24 mouse cellular contexts compared by ENCODE assay signal in genomic region chr3:92870116-92870515, GRCm38 (mm10). TPM values are rescaled to one million over a fixed set of nuclear protein-coding genes. Genes with fewer than 3 reads are reported as not detected.
"Had no signal": no experiment of that assay in that cellular context is flagged by ENCODE, and none has a peak within 500 bp of the region (broad histone marks: within the 10 kb centered on the region; RNA-seq: fewer than 3 reads in every experiment).

Gene 2310050C09Rik (minus strand): TSS chr3:92870216.

- H3K9ac ChIP-seq: neural tube, embryonic 12.5 days; neural tube, embryonic 13.5 days; neural tube, embryonic 15.5 days; stomach, embryonic 15.5 days had no signal

- H3K36me3 ChIP-seq: neural tube, embryonic 12.5 days; neural tube, embryonic 13.5 days; neural tube, embryonic 15.5 days; stomach, embryonic 15.5 days had no signal

- H3K27ac ChIP-seq: neural tube, embryonic 12.5 days; neural tube, embryonic 13.5 days; neural tube, embryonic 15.5 days; stomach, embryonic 15.5 days had no signal

- H3K27me3 ChIP-seq: neural tube, embryonic 12.5 days; neural tube, embryonic 13.5 days; neural tube, embryonic 15.5 days; stomach, embryonic 15.5 days had no signal

- DNase-seq: retina, postnatal 1 day; right cerebral cortex, adult 18-20 months; right cerebral cortex, postnatal 14 days; right cerebral cortex, postnatal 25 days; right cerebral cortex, postnatal 4 days; spleen, adult 18-20 months; thymus, adult 18-20 months; thymus, adult 2 months; thymus, postnatal 14 days; thymus, postnatal 25 days; thymus, postnatal 36 days; thymus, postnatal 4 days had no signal

- H3K9me3 ChIP-seq: neural tube, embryonic 12.5 days; neural tube, embryonic 13.5 days; neural tube, embryonic 15.5 days; stomach, embryonic 15.5 days had no signal

- H3K4me1 ChIP-seq: neural tube, embryonic 12.5 days; neural tube, embryonic 13.5 days; neural tube, embryonic 15.5 days; stomach, embryonic 15.5 days had no signal

- H3K4me2 ChIP-seq: neural tube, embryonic 12.5 days; neural tube, embryonic 13.5 days; neural tube, embryonic 15.5 days; stomach, embryonic 15.5 days had no signal

- H3K4me3 ChIP-seq: neural tube, embryonic 12.5 days; neural tube, embryonic 13.5 days; neural tube, embryonic 15.5 days; stomach, embryonic 15.5 days had no signal

RNA-seq across cellular contexts. Expression of gene 2310050C09Rik, which starts in this region (rescaled TPM):
- polyA plus RNA-seq: neural tube, embryonic 12.5 days; neural tube, embryonic 13.5 days; neural tube, embryonic 14.5 days; neural tube, embryonic 15.5 days; small intestine, adult 2 months; spleen, adult 2 months; stomach, embryonic 14.5 days; stomach, embryonic 15.5 days; stomach, embryonic 16.5 days; testis, adult 2 months; thymus, postnatal 0 days; urinary bladder, adult 2 months had no signal
